Mouse (Mus musculus): ENCODE measurements around the gene Klf6. TPM values are rescaled to one million over a fixed set of nuclear protein-coding genes. Genes with fewer than 3 reads are reported as not detected.

Gene Klf6
- 10 to 100 TPM; 36.0 to 49.3 (median 42.0) TPM for total RNA-seq (2022)

DNA sequence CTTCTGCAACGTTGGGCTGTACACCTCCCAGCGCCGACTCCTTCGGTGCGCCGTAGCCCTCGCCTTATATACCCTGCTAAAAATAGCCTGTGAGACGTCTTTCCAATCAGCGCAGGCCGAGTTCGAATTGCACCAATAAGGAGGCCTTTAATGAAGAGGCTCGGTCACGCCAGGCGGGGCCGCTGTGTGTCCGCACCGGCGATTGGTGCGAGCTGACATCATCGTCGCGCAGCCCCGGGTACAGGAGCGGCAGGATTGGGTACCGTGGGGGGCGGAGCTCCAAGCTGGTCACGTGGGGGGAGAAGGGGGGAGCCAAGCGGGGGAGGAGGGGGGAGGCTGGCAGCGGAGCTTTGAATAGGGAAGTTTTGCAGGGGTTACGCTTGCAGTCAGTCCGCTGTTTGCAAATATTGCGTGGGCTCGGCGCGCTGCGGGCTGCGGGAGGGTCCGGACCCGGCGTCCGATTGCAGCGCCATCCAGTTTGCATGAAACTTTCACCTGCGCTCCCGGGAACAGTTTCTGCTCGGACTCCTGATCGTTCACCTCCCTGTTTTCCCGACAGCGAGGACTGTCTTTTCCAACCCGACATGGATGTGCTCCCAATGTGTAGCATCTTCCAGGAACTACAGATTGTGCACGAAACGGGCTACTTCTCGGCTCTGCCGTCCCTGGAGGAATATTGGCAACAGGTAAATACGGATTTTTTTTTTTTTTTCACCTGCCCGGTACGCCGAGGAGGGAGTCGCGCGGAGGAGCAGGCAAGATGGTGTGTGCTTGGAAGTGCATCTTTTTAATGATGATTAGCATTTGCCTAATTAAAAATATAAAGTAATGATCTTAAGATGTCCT lies at the start of gene Klf6:
Klf6 (plus strand) TSS at position 326 of the 846 bp plus-strand sequence.
- DNase-seq (ENCODE audit: low spot score) = peak; percentile 100

DNA sequence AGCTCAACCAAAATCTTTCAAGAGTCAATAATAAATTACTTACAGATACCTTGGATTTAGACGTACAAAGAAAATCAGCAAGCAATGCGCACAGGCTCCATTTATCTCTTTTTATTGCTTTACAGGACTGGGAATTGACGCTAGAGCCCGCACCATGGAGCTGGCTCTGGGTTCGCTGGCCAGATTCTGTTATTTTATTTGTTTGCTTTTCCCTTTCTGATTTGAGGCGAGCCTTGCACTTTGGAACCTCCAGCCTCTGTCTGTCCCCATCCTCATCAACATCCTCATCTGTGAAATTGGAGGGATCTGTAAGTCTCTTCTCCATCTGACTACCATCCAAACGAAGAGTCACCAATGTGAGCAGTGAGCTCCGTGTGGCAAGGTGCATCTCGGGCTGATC lies 47.8 kb upstream of the Klf6 start:
- no peak for DNase-seq (ENCODE audit: low spot score)

DNA sequence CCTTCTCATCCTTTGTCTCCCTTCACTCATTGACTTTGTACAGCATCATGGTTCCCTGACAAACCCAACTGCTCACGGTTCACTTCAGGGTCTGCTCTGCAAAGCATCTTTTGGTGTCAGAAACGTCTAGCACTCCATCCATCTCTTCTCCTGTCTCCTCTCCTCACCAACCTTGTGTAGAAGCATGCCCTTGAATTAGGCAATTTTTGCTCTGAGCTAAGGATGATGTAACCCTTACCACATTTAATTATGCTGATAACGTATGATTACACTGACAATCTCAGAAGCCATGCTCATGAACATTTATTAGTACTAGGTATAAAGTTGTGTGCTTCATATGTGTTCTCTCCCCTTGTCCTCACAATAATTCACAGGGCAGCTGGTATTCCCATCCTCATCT lies 44.0 kb upstream of the Klf6 start:
- DNase-seq (ENCODE audit: low spot score) = no peak

DNA sequence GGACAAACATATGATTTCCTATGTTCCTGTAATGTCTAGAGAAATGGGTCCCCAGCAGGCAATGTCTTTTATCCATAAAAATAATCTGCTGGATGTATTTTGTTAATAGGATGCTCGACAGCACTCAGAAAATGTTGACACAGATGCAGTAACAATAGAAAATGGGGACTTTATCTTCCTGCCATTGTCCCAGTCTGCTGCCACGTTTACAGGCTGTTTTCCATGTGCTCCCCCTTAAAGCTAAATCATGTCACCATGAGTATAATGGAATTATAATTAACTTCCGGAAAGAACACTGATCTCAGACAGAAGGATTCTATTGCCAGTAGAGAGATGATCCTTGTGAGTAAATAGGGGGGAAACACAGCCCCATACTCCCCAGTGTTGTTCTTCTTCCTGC lies 42.1 kb upstream of the Klf6 start:
- peak; percentile 33 for DNase-seq (ENCODE audit: low spot score)

DNA sequence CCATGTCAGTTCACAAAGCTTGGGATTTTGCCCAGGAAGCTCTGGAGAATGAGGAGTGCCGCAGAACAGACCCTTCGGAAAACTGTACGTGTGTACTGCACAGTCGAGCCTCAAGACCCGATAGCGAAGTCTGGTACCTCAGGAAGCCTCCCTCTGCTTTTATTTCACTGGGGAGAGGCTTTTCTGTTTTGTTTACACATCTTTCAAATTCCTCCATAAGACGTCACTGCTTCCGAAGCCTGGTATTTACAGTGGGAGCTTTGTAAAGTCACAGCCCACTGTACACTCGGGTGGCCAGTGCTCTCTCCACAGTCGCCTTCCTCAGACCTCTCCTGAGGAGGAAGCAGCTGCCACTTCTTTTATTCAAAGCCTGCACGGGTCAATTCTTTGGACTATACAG lies 38.7 kb upstream of the Klf6 start:
- DNase-seq (ENCODE audit: low spot score) = no peak

DNA sequence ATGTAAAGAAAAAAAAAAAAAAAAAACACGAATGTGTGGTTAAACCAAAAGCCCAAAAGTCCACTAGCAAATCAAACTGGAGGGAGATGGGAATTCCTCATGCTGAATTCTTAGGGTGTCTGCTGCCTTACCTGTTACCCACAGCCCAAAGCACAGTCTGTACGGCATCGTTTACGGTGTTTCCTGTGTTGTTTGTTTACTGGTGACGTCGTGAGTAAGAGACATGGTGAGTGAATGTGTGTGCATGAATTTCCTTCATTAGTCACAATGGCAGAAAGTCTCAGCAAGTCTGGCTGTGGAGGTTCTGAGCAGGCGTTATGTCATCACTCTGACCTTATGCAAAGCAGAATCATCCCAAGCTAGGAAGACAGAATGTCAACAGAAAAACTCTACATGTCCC lies 38.1 kb upstream of the Klf6 start:
- no peak for DNase-seq (ENCODE audit: low spot score)

DNA sequence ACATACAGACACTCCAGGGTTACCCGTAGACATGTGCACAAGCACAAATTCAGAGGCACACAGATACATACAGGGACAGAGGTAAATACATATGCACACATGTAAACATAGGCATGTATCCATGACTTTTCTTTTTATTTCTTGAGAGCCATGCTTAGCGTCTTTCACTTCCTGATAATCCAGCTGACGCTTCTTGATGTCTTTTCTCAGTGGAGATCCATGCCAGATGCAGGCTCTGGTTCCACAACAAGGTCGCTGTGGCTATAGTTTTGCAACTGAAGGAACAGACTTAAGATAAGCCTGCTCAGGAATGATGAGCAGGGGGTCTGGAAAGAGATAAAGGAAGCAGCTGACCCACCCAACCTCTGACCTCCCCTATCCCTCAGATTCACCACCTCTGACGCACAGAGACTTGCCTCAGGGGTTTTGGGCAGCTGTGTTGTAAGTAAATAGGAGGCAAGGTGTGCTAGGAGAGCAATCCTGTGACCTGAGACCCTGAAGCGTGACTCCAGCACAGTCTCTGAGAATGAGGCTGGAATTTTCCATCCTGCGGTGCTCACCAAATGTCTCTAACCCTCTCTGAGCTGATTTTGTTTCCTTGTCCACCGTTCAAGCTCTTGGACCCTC lies 37.0 kb upstream of the Klf6 start:
- no peak for DNase-seq (ENCODE audit: low spot score)

DNA sequence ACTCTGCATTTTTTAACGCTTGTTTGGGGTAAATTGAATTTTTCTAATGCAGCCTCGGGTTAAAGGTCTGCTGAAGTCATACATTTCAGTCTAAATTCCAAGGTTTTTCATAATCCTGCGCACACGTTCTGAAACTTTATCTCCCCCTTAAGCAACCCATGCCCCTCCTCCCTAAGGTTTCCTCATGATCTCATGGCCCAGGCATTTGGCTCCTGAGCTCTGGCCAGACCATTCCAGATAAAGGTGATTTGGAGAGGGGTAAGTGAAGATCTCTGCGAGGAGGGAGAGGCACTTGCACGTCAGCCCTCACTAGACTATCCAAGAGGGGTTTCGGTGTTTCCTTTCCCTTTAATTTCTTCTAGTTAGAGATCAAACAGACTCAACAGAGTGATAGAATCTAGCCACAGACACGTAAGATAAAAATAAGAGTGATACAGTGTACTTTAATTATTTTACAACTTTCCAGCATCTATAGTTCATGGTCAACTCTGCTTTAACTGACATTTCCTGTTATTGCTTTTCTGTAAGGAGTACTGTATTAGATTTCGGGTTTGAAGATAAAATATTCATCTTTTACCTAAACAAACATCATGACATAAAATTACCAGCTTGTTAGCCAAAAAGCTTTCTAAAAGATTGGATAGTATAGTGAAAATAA lies 35.0 kb upstream of the Klf6 start:
- DNase-seq (ENCODE audit: low spot score) = peak; percentile 48

DNA sequence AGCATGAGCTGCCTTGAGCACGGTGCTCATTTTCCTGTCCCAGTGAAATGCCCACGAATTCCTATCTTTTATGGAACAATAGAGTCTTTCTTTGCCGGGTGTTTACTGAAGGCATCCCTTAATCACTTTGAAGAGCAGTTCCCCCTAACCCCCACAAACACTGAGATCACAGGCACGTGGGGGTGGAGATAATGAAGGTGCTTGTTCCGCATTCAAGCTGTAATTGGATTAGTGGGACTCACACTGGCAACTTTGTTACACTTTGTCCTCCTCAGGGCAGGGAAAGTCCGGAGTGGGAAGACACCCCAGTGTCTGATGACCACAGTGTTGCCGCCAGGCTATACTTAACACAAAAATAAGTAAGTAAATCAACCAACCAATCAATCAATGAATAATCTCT lies 29.3 kb upstream of the Klf6 start:
- DNase-seq (ENCODE audit: low spot score) = no peak

DNA sequence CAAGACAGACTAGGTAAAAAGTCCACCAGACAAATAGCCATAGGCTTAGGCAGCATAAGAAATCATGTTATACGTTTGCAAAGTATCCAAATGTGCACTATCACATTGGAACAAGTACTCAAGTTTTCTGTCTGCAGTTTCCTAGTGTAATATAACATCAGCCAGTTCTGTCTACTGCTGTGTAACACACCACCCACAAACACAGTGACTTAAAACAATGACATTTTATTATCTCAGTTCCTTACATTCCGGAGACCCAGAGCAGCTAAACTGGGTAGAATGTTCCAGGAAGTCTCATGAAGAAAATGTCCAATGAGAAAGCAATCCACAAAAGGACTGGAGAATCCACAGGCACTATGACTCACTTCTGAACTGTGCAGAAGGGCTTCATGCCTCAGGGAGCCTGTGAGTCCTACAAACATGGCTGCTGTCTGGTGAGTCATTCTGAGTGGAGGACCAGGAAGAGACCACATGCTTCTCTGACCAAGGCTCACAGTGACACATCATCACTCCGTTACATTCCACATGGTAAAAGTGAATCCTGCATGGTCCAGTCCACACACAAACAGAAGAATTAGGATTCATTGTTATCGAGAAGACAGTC lies 24.0 kb upstream of the Klf6 start:
- no peak for DNase-seq (ENCODE audit: low spot score)

DNA sequence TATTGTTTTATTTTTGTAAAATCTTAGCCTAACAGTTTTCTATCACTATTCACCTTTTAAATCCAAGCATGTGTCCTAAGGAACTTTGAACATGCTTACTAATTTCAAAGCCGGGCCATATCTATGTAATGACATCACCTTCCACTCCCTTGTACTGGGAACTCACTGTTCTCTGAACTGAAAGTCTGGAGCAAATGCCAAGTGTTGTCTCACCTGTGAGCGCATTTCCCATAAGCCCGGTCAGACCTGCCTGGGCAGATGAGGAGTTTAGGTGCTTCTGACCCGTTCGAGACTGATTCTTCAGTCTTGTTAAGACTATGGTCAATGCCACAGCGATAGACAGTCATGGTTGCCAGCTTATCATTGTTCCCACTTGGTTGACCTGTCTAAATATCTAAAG lies 19.9 kb upstream of the Klf6 start:
- peak; percentile 76 for DNase-seq (ENCODE audit: low spot score)

DNA sequence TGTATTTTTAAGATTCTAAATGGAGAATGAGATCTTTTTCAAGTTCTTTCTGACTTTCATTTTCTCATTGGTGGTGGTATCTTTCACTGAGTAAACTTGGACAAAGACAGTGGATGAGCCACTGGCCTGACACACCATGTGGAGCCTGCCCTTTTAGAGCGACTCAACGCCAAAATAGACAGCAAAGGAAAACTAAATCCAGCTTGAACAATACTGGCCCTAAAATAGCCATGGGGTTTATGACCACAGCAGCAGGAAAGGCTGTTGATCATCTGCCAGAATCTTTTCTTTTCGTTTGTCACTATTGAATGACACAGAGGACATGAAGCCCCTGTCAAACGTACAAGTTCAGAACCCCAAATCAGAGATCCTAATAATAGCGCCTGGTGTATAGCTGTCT lies 18.4 kb upstream of the Klf6 start:
- peak; percentile 33 for DNase-seq (ENCODE audit: low spot score)

DNA sequence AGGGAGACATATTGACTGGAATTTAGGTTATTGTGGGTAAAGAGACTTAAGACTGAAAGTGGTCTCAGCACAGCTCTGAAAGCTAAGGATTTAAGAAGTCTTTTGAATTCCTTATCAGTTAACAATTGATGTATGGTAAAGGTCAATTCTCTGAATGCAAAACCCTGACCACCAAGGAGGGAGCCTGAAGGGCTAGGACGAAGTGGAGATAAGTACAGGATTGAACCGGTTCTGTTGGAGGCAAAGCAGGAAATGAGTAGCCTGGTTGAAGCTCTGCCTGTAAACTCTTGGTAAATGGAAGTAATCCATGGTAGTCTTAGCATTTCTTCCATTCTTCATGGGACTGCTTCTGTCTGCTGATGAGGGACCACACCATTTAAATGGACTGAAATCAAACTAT lies 17.5 kb upstream of the Klf6 start:
- no peak for DNase-seq (ENCODE audit: low spot score)

DNA sequence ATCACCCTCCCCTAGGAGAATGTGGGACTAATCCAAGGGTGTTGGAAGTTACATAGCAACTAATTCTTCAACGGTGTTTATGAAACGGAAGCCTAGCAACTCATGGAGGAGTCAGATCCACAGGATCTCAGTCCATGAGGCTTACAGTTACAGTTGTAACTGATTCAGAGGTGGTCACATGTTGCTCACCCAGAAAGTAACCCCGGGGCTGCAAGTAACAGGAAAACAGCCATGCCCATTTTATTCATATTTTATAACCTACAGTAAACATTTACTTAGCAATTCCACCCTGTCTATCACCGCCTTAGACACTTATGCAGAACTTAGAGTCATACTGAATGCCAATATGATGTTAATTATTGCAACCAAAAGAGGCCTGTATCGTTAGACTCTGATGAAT lies 16.9 kb upstream of the Klf6 start:
- no peak for DNase-seq (ENCODE audit: low spot score)

DNA sequence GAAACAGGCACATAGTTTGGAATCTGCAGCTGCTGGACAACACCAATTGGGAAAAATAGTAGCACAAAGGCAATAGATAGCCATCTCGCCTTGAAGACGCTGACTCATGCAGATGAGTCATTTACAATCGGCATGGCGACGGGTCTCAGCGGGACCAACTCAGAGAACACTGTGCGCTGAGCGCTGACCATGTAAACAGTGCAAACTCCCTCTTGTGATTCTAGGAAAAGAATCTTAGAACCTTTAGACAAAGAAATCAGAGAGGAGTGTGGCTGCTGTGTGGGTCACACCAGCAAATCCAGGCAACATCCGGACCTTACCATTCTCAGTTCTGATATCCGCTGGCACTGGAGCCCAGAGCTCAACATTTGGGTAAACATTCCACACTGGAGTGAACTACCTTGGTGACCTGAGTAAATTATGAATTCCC lies 16.1 kb upstream of the Klf6 start:
- peak; percentile 80 for DNase-seq (ENCODE audit: low spot score)

DNA sequence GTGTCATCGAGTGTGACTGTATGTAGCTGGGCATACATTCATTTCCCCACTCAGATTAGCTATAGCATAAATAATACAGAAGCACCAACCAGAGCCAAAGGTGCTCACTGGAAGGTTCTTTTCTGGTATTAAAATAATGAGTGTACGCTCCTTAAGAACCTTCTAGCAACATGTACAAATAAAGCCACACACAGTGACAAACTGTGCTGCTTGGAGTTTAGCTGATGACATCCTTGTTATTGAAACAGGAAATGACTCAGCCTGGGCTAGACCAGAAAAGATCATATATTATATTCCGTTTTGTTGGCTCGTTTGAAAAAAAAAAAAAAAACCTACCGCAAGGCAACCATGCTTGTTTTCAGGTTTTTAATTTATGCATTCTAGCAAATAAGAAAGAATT lies 15.7 kb upstream of the Klf6 start:
- peak; percentile 61 for DNase-seq (ENCODE audit: low spot score)

DNA sequence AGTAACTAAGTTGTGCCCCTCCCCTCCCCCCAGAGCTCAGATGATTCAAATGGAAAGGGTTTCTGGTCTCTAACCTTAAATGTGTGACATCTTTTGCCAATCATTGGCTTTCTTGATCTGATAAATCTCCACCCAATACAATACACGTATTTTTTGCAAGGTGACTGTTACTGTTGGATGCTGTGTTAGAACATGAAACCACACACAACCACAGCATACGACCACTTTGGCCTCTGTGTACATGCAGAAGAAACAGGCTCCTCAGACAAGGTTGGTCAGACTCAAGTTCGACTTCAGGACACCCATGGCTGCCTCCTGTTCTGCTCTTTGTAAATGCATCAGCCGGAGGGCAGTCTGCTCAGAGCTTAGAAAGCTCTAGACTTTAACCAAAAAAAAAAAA lies 14.4 kb upstream of the Klf6 start:
- DNase-seq (ENCODE audit: low spot score) = no peak

DNA sequence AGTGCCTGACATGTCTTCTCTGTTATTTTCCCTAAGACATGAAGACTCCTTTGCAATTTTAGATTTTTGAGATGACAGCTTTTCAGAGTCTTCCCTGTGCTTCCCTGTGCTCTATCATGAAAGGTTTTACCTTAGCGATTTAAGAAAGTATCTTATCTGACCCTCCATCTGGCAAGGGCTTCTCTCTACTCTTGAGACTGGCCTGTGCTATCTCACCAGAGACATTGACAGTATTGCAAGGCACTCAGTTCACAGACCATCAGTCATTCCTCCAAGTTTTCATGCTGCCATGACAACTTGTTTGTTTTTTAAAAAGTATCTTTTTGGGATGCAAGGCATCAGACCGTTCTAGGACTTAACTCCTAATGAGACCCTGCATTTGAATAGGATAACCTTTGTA lies 13.5 kb upstream of the Klf6 start:
- DNase-seq (ENCODE audit: low spot score) = no peak

DNA sequence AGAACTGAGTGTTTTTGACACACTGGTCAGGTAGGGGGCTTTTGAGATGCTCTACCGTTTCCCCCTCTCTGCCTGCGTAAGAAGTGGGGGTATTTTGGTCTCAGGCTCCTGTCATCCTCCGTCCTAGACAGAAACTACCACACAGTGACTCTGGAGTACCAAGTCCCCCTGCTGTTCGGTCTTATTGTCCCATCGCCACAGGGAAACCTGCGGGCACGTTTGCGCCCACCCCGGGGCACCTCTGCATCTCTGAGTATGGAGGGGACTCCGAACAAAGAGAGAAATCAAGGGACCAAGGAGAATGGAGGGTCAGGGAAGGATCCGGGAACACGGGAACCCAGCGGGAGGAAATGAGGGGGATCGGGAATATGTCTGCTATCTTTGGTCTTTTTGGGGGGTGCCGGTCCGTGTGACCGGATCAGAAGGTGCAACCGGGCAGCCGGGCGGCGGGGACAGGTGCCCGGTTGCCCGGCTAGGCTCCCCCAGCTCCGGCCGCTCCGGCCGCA lies 578 bp upstream of the Klf6 start:
- DNase-seq (ENCODE audit: low spot score) = peak; percentile 74

DNA sequence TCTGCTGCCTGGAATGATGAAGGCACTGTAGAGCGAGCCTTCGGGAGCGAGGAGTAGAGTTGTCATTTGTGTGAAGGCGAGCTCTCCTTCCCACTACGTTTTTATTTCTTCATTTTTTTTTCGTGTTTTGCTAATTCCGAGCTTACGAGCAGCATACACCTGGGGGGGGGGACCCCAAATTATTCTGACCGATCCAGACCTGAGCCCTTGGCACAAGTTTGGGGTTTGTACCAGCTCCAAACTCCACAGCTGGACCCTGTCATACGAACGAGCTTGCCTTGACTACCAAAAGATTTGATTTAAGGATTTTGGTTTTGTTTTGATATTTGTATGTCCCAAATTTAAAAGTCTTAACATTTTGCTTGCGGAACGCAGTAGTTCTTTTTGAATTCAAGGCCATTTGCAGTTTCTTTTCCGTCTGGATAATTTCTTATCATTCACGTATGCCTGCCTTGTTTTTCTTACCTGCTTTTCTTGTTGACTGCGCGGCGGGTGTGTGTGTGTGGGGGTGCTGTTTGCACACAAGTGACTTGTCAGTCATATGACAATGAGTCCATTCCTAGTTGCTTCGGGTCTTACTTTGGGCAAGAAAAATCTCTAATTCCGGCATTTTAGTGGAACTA lies 832 bp downstream of the Klf6 start:
- peak; percentile 48 for DNase-seq (ENCODE audit: low spot score)

DNA sequence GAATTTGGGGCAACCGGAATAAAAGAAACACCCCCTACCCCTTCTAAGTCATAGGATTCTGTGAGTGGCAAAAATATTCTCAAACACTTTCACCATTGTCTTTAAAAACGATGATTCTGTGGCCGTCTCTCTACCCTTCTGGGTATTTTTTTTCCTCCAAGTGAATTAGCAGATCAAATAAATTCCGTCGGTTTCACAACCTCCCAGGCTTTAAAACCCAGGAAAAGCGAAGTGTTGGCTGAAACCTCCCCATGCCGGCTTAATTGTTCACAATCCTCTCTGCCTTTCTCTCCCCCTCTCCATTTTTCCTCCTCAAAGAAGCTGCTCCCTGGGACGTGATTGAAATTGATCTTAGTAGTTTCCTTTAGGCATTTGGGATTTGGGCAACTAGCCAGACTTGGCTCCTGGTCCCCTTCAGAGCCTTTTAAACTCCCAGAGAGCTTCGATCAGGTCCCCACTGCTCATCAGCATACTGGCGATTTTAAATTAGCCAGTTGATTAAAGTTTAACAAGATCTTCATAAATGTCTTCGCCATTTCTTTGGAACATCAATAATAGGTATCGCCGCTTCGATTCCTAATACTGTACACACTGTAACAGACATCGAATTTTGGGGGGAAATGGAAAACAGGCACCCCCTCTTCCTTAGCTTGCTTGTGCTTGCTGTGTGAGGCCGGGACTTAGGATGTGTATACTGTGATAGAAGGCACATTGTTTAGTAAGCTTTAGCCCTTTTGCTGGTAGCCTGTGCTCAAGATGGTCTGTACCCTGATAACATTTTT lies 1.5 kb downstream of the Klf6 start:
- DNase-seq (ENCODE audit: low spot score) = peak; percentile 73
